Mouse (Mus musculus) Patski (cell line): ENCODE measurements around the gene Fcamr. TPM values are rescaled to one million over a fixed set of nuclear protein-coding genes. Genes with fewer than 3 reads are reported as not detected.

Experiments used
- ATAC-seq: fragments of 100-300 bp; one replicate; pipeline ENCODE4 v1.8.0; 2021
- CTCF ChIA-PET: fragments of 350-600 bp; sonication (Branson Sonifier 250); formaldehyde crosslinking; loops from one replicate; lab custom pipeline; 2022; ENCODE audit warnings: inconsistent platforms; lab: Charles Lee
- POLR2A ChIA-PET: fragments of 350-600 bp; sonication (Branson Sonifier 250); formaldehyde crosslinking; loops from one replicate; lab custom pipeline; 2022; ENCODE audit warnings: antibody characterized with exemption, inconsistent platforms; lab: Charles Lee
- DNase-seq: peaks from one replicate; pipeline ENCODE4 v3.0.0-alpha.2; 2011; ENCODE audit warnings: low read depth, low spot score
- H3K27me3 ChIP-seq: fragments of 371-371 bp; one replicate; pipeline ENCODE4 v1.5.1; 2021
- CTCF ChIP-seq: fragments of 100-300 bp; IDR thresholded peaks from one replicate; pipeline ENCODE4 v1.5.1; 2021
- in situ Hi-C: fragments of 300-500 bp; cut with MboI; formaldehyde crosslinking; loops from 3 replicates; pipeline ENCODE4 v1.11.1; 2018; ENCODE audit warnings: low pct_unique_long_range_greater_than_20kb, mixed read lengths
- polyA plus RNA-seq: library from polyadenylated mRNA; unstranded; gene quantifications from one replicate; pipeline ENCODE4 v1.2.3, GENCODE M21; 2021

The Fcamr gene
- polyA plus RNA-seq, 1 experiment from 2014 or later = 0.31 TPM

DNA sequence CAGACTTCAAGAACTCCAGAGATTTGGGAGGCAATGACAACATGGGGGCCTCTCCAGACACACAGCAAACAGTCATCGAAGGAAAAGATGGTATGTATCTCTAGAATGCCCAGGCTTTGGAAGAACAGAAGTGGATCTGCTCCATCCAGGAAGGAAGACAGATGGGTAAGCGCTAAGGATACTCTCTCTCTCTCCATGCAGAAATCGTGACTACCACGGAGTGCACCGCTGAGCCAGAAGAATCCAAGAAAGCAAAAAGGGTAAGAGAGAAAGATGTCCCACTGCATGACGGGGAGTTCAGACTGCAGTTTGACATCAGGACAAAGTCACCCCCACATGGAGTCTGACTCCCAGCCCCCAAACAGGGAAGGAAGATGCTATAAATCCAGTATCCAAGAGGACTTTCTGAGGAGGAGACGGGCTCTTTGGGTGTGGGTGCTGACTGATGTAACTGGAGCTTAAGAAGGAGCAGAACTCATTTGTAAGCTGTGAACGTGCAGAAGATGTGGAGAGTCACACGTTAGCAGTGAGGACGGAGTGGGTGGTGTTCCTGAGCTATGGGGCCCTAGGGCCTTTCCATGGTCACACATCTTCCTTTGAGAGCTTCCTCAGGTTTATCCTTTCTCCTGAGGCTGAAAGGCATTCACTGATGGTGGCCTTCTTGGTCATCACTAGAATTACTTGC, 49.0 kb downstream of the Fcamr start:
- ChIA-PET CTCF (no interaction called here), POLR2A (no interaction called here)
- no peak for TF ChIP-seq CTCF
- peaks cover 20% of the 10 kb centered on the region for H3K27me3 ChIP-seq
- in situ Hi-C loops = no loop called here
- ATAC-seq (no peak), DNase-seq (no peak)

DNA sequence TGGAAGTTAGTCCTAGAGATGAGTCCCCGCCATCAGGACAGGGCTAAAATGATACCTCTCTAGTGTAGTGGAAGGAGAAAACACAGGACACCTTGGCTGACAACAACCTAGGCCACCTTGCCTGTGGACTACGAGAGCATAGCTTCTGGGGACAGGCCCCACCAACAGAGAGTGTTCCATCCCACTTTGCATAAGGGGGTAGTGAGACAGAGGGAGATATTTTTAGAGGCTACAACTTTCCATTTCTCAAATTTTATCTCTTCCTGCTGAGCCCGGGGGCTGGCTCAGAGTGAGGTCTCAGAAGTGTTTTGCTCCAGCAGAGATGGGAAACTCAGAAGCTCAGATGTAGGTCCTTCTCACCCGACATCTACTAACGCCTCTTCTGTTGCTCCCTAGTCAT, 49.7 kb downstream of the Fcamr start:
- POLR2A ChIA-PET = no interaction called here
- no peak for TF ChIP-seq CTCF
- in situ Hi-C loops = no loop called here
- no peak for DNase-seq
- peaks cover 20% of the 10 kb centered on the region for H3K27me3 ChIP-seq
- no peak for ATAC-seq
- CTCF ChIA-PET = no interaction called here

DNA sequence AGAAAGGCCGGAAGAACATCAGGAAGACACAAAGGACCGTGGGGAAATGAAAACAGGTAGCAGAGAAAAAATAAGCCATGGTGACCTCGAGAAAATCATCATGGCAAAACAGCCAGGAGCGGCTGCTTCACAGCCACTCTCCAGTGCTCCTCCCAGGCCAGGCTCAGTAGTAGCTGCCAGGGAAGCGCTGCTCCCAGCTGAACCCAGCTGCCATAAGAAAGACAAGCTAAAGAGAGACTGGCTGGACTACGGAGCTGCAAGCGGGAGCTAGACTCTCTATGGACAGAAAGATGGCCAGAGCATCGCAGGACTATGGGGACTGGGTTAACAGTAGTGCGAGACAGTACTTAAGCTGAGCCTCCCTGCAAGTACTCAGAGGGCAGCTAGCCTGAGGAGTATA, 54.1 kb downstream of the Fcamr start:
- ChIA-PET POLR2A (no interaction called here), CTCF (no interaction called here)
- DNase-seq (no peak), ATAC-seq (no peak)
- TF ChIP-seq CTCF = no peak
- in situ Hi-C loops = no loop called here
- peaks cover 24% of the 10 kb centered on the region for H3K27me3 ChIP-seq

DNA sequence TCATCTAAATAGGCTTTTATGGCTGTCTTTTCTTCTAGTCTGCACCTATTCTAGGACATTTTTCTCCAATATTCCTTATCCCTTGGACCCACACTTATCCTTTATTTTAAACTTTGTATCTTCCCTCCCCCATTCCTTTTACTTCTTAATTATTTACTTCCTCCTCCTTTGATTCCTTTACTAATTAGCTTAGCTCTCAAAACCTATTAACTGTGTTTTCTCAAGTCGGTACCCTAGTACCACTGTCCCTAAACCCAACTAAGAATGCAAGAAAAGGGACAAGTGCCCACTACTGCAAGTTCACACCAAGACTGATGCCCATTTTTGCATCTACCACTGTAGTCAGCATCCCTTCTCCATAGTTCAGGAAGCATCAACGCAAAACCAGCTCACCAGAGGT, 55.0 kb downstream of the Fcamr start:
- ATAC-seq = no peak
- no peak for TF ChIP-seq CTCF
- CTCF ChIA-PET = no interaction called here

DNA sequence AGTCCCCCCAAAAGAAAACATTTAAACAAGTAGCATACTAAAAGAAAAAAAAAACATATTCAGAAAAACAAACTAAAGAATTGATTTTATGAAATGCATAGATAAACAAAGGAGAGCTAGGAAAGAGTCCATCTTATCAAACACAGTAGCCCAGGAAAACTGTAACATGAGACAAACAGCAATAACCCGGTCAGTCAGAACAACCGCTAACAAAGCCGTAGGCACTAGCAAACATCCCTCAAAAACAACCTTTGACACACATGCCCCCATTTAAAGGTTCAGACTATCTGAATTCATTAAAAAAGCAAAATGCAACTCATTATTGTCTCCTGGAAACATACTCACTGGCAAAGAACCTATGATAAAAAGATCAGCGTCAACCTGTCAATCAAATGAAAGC, 56.8 kb downstream of the Fcamr start:
- DNase-seq = no peak
- H3K27me3 ChIP-seq = peaks cover 13% of the 10 kb centered on the region
- in situ Hi-C loops = no loop called here
- ATAC-seq = no peak
- no peak for TF ChIP-seq CTCF
- POLR2A ChIA-PET = no interaction called here
- CTCF ChIA-PET = no interaction called here

More for the DNA sequence above, 55.0 kb downstream of the Fcamr start:
- DNase-seq = no peak
- POLR2A ChIA-PET = no interaction called here
- in situ Hi-C loops = no loop called here
- H3K27me3 ChIP-seq = peaks cover 24% of the 10 kb centered on the region

DNA sequence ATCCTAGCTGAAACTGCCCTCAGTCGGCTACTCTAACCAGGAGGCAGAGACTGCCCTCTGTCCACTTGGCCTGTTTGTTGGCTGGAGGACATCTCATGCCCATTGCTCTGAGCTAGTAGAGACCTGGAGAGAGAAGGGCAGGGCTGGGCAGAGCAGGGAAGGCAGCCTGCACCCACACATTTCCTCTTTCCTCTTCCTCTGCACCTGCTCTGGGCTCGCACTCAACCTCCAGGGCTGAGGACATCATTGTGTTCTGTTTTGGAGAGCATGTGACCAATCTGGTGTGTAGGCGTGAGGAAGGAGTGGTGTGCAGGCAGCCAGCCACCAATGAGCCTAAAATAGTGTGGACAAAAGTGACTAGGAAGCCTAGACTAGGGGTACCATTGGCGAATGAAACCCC, 63.5 kb downstream of the Fcamr start:
- in situ Hi-C loops = no loop called here
- no peak for ATAC-seq
- no peak for TF ChIP-seq CTCF
- no peak for DNase-seq
- POLR2A ChIA-PET = no interaction called here
- H3K27me3 ChIP-seq = no peaks in the 10 kb centered on the region
- CTCF ChIA-PET = no interaction called here

Other genes with a start within 250 kb of the Fcamr start
- gene Zp3r, start 171.3 kb upstream of the Fcamr start, polyA plus RNA-seq = not detected
- 2.7 TPM for gene C4bp, start 139.3 kb upstream of the Fcamr start, polyA plus RNA-seq
- gene Gm29427, start 85.1 kb upstream of the Fcamr start, polyA plus RNA-seq = 0.04 TPM
- gene Yod1, start 83.6 kb upstream of the Fcamr start, polyA plus RNA-seq = 3.4 TPM
- gene Pfkfb2, start 71.6 kb upstream of the Fcamr start, polyA plus RNA-seq = 26.0 TPM
- 11.1 TPM for gene AA986860, start 68.9 kb upstream of the Fcamr start, polyA plus RNA-seq
- not detected for gene Pigr, start 25.8 kb downstream of the Fcamr start, polyA plus RNA-seq
- gene Fcmr, start 64.8 kb downstream of the Fcamr start, polyA plus RNA-seq = not detected
- 0.12 TPM for gene Il24, start 86.6 kb downstream of the Fcamr start, polyA plus RNA-seq
- not detected for gene Il20, start 110.5 kb downstream of the Fcamr start, polyA plus RNA-seq
- 0.17 TPM for gene Il19, start 139.2 kb downstream of the Fcamr start, polyA plus RNA-seq
- 0.04 TPM for gene Il10, start 218.9 kb downstream of the Fcamr start, polyA plus RNA-seq